Mouse (Mus musculus): ENCODE results near the gene Synpo2l.
"Not testable (repeated sequence)": the region's sequence is repeated elsewhere in the genome, so short reads cannot be mapped to it uniquely, and the experiment has no call there.

The Synpo2l gene

DNA sequence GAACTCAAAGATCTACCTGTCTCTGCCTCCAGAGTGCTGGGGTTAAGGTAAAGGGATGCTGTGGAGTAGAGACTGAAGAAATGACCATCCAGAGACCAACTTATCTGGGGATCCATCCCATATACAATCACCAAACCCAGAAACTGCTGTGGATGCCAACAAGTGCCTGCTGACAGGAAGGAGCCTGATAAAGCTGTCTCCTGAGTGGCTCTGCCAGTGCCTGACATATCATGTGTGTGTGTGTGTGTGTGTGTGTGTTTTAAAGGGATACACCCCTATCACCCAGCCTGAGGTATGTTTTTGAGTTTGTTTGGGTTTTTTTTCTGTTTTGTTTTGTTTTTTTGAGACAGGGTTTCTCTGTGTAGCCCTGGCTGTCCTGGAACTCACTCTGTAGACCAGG lies 21.8 kb downstream of the Synpo2l start:
- in situ Hi-C loops (cut with MboI; ENCODE audit: low sequenced_read_pairs), result no loop called here

DNA sequence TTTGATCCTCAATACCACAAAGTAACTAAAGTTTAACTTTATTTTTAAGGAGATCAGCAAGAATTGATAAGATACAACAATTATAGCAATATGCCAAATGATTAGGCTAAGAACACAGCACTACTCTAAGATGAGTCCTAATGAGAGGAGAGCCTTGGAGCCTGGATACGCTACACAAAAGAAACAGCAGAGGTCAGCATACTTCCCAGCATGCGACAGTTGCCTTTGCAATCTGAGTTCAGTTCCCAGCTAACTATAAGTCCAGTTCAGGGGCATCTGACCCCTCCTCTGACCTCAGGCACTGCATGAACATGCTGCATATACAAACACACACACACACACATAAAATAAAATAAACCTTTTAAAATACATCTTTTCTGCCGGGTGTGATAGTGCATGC lies 22.6 kb downstream of the Synpo2l start:
- in situ Hi-C loops (cut with MboI; ENCODE audit: low sequenced_read_pairs), result no loop called here

DNA sequence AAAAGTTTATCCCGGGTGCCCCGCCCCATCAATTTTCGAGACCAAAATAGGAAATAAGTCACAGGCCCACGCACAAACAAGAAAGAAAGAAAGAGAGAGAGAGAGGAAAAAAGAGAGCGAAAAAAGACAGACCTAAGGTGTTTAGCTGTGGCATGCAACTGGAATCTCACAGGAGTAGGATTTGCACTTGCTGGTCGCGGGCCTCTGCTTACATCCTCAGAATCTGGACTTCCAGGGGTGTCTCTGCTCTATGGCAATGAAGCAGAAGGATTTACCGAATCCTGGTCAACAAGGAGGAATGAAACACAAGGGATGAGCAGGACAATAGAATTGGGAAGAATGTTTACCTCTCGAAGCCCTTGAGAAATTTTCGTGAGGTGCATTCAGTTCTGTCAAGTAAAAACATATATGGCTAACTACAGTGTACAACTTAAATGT lies 26.7 kb downstream of the Synpo2l start:
- in situ Hi-C loops (cut with MboI; ENCODE audit: low sequenced_read_pairs), result no loop called here

DNA sequence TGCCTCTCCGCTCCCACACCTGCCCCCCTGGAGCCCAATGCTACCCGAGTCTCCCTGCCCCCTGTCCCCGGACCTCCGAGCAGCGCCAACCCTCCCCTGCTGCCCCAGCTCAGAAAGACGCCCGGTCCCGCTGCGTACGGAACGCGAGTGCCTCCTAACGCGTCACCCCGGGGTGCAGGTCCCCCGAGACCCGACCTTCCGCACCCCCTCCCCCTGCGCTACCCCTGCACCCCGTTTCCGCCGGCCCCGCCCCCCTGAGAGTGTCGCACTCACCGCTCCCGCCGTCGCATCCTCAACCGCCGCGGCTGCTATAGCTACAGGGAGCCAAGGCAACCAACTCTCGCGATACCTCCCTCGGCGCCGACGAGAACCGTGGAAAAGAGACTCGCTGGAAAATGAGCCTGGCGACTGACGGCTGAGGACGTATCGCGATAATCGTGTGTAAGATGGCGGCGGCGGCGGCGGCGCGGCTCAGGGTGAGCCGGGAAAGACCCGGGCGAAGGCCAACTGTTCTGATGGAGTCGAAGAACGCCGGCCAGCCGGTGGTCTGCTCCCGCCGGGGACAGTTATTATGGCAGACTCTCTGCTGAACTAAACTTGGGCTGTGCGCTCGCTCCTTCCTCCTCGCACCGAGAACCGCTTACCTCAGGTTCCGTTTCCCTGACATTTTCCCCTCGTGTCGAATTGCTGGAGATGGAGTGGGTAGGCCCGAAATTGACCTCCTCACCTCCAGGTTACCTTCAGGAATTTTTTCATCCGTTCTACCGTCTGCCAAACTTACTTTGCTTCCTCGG lies 27.3 kb downstream of the Synpo2l start, which contains the start of gene Usp54:
Gene Usp54 (minus strand): TSS at position 420 of the 794 bp plus-strand sequence.
- in situ Hi-C loops (cut with MboI; ENCODE audit: low sequenced_read_pairs), result no loop called here

DNA sequence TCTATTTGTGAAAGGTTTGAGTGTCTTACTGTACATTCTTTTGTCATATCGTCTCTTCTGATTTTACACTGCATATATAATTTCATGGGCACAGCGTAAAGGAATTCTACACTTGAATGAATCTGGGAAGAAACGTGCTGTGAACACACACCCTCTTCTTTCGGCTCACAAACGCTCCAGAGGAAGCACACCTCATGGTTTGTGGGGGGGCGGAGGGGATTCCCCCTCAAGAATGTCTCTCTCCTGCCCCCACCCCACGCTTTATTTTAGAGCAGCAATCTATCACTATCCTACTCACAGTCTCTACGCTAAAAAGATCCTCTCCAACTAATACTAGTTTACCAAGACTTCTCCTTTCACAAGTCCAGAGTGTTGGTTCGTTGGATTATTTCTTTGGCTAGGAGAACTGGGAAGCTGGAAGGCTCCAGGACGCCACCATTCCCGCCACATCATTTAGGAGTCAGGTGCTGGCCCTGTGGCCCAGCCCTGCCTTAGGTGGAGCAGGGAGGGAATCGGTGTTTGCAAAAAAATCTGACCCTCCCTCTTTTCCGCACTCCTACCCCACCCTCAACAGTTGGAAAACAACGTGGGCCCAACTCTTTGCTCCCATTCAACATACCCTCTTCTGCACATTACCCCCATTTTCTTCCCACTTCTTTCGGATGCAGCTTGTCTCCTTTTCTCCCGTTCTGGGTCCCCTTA lies 28.1 kb downstream of the Synpo2l start:
- in situ Hi-C loops (cut with MboI; ENCODE audit: low sequenced_read_pairs), result no loop called here

DNA sequence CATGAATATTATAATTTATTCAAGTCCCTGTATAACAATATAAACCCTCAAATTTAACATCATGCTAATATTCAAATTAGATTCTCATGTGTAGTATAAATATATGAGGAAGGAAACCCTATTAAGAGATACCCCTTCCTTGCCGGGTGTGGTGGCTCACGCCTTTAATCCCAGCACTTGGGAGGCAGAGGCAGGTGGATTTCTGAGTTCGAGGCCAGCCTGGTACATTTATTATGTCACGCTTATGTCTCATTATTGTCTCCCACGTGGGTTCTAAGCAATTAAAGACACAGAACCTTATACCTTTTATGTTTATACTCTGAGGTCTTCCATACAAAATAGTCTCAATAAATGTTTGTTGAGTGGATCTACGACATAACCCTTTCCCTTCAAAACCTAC lies 29.5 kb downstream of the Synpo2l start:
- in situ Hi-C loops (cut with MboI; ENCODE audit: low sequenced_read_pairs), result no loop called here

DNA sequence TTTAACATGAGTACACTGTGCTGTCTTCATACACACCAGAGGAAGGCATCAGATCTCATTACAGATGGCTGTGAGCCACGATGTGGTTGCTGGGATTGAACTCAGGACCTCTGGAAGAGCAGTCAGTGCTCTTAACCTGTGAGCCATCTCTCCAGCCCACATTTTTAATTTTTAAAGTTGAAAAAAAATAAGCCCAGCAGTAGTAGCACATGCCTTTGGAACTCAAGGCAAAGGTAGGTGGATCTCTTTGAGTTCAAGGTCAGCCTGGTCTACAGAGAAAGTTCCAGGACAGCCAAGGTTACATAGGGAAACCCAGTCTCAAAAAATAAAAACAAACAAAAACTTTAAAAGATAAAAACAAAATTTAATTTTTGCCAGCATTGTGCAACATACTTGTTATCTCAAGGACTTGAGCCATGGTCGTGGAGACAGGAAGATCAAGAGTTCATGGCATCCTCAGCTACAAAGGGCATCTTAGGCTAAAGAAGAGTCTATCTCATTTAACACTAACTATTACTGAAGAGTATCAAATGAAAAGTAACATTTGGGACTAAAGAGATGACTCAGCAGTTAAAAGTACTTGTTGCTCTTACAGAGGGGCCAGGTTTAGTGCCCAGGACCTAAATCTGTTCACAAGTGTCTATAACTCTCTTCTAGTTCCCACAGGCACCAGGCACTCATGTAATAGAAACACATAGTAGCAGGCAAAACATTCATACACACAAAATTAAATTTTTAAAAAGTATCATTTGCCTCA lies 30.2 kb downstream of the Synpo2l start:
- in situ Hi-C loops (cut with MboI; ENCODE audit: low sequenced_read_pairs), result no loop called here

DNA sequence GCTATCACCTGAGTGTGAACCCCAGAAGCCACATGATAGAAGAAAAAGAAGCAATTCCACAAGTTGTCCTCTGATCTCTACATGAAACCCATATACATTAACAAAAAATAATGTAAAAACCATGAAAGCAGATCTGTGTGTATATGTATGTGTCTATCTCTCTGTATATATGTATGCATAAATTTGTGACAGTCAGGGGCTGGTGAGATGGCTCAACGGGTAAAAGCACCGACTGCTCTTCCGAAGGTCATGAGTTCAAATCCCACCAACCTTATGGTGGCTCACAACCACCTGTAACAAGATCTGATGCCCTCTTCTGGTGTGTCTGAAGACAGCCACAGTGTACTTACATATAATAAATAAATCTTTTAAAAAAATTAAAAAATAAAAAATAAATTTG lies 31.2 kb downstream of the Synpo2l start:
- in situ Hi-C loops (cut with MboI; ENCODE audit: low sequenced_read_pairs), result not testable (repeated sequence)

DNA sequence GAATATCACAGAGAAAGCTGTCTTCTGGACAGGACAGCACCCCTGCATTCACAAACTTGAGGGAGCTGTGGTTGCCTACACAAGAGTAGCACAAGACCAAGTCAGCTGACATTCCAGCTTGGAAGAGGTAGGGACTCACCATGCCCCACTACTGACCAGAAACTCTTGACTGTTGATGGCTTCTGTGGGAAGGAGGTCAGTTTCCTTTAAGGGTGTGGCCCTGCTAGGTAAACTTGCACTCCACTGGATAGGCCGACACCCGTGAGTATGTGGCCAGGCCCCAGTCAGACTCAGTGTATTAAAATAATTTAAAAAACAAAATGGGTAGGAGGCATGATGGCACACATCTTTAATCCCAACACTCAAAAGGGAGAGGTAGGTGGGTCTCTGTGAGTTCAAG lies 32.6 kb downstream of the Synpo2l start:
- in situ Hi-C loops (cut with MboI; ENCODE audit: low sequenced_read_pairs), result no loop called here

DNA sequence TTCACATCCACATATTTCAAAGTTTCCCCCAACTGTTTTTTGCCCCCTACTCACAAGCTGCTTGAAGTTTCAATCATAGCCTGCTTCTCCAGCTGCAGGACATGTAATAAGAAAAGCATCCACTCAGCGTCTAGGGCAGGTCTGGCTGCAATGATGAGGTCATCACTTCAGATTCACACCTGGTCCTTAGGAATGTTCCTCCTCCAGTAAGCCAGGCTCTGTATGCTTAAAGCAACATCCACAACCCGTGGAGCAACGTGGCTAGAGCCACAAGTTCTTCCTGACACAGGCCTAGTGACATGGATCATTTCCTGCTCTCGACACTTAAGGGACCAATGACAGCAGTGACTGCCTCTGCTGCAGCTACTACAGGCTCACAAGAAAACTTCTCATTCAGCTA lies 36.9 kb downstream of the Synpo2l start:
- in situ Hi-C loops (cut with MboI; ENCODE audit: low sequenced_read_pairs), result no loop called here

DNA sequence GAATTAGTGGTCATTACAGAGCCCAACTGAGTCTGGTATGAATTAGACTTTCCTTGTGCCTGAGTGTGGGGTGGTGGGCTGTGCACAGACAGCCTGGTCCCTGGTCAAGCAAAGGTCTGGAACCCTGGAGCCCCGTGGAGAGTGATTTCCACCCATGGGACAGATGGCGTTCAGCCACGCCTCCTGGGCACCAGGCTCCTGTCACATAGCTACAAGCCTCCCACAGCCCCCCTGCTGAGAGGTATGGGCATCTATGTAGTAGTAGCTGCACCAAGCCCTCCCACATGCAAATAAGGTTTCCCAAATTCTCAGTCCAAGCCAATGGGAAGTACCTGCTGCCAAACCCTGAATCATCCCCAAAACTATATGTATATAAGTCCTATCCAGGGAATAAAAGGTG lies 41.2 kb downstream of the Synpo2l start:
- in situ Hi-C loops (cut with MboI; ENCODE audit: low sequenced_read_pairs), result no loop called here

DNA sequence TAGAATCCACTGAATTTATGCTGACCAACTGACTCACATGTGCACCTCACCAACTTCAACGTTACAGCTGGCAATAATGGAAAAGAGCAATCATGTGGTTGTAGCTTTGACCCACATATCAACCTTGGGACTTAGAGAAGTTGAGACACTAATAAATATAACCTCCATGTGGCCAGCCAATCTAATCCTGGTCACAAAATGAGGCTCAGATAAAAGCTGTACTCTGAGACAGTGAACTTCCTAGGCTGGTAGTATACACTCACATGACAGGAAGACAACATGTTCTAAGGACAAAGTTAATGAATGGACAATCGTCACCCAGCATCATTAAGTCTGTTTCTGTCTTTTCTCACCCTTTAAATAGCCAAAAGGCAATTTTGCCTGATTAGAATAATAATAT lies 41.7 kb downstream of the Synpo2l start:
- in situ Hi-C loops (cut with MboI; ENCODE audit: low sequenced_read_pairs), result no loop called here

DNA sequence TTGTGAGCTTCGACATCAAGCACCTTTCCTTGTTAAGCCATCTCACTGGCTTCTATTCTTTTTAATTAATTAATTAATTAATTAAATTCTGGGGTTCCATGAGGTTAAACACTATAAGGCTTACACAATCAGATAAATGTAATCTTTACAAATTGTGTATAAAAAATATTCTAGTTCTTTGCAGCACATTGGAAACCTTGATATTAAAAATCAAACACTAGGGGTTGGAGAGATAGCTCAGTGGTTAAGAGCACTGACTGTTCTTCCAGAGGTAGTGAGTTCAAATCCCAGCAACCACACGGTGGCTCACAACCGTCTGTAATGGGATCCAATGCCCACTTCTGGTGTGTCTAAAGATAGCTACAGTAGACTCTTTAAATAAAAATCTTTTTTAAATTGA lies 45.2 kb downstream of the Synpo2l start:
- in situ Hi-C loops (cut with MboI; ENCODE audit: low sequenced_read_pairs), result no loop called here

DNA sequence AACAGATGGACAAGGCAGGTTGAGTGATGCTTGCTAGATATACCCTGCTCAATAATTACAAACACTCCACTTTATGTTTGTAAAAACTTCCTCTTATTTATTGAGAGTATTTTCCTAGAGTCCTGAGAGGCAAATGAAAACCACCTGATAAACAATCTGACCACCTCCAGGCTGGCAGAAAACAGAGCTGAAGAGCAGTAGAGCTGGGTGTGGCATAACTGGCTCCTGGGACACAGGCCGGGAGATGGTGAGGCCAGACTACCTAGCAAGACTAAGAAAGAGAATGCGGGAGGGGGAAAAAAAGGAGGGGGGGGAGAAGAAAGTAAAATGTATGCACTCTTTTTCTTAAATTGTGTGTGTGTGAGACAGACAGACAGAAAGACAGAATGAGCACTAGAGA lies 45.7 kb downstream of the Synpo2l start:
- in situ Hi-C loops (cut with MboI; ENCODE audit: low sequenced_read_pairs), result no loop called here

DNA sequence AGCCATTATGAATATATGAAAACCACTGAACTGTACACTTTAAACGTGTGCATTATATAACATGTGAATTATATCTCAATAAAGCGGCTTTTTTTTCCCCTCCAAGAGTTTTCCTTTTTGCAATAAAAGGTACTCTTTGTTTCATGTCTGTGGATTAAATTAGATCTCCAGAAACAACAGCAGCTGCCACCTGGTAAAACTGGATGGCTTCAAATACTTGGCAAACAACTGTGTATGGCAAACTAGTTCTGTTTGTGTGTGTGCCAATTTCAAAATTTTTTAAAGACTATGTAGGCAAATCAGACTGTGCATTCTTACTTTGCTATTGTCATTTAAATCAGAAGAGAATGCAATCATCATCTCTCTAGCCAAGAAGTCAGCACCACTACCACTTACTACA lies 46.3 kb downstream of the Synpo2l start:
- in situ Hi-C loops (cut with MboI; ENCODE audit: low sequenced_read_pairs), result no loop called here

DNA sequence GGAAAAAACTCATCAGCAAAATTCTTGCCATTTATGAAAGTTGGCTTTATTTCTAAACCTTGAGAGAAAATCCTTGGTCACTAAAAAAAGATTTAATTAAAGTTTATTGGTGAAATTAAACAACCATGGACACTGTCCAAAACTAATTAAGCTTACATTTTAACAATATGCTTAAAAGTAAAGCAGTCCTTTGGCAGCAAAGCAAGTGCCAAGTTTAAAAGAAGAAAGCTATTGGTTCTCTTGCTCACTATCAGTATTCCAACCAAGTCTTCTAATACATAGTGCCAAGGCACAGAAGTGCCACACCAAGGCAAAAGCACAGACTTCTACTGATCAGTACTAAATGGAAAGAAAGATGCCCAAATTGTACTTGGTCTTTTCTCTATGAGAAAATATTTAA lies 49.0 kb downstream of the Synpo2l start:
- in situ Hi-C loops (cut with MboI; ENCODE audit: low sequenced_read_pairs), result no loop called here

DNA sequence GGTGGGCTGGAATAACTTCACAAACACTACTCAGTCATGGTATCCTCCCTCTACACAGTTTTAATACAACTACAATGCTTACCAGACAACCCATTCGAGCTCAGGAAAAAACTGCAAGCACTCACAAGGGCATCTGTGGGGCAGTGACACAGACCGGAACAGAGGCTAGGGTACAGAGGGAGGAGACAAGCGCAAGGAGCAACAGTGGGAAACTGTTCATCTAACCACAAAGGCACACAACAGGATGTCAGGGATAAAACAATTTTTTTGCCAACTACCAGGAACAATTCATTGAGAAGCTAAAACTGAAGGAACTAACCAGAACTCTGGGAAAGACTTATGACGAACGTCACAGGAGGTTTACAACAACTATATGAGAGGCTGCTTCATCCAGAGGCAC lies 49.9 kb downstream of the Synpo2l start:
- in situ Hi-C loops (cut with MboI; ENCODE audit: low sequenced_read_pairs), result no loop called here

DNA sequence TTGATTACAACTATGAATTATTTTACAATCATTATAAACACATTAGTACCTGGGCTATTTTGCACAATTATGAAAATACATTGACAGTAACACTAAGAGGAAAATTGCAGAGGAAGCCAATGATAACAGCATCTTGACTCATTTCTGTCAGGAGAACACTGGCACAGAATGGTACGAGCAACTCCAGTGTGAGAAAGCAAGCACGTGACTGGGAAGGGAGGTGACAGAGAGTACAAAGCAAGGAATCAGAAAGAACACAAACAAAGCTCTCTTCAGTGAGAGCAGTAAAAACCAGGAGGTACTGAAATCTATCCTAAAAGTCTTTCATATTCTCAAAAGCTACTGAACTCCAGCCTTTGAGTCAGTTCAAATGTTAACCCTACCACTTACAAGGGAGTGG lies 51.7 kb downstream of the Synpo2l start:
- in situ Hi-C loops (cut with MboI; ENCODE audit: low sequenced_read_pairs), result no loop called here

DNA sequence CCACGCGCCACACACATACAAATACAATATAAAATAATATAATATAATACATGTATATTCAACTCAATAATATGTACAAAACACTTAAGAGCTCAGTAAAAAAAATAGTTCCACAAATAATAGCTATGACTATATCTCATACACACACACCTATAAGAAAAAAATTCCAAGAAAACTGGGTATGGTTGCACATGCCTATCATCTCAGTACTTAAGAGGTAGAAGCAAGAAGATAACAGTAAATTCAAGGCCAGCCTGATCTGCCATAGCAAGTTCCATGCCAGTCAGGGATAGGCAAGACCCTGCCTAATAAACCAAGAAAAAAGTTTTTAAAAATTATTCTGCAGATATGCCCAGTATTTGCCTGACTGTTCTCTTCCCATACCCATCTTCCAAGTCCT lies 53.1 kb downstream of the Synpo2l start:
- in situ Hi-C loops (cut with MboI; ENCODE audit: low sequenced_read_pairs), result no loop called here

DNA sequence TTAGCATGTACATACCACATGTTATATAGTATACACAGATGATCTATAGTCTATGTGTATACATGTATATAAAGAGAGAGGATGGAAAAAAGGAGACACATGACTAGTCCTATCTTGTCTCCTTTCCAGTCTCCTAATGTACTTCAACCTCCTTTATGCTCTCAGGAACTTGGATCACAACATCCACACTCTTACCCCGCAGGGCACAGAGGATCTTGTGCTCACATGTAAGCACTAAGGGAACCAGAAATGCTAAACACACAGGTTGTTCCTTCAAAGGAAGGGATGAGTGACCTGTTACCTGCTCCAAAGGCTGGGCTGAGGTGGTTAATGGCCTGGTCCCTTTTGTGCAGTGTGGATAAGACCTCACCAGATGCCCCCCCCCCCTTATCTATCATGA lies 55.3 kb downstream of the Synpo2l start:
- in situ Hi-C loops (cut with MboI; ENCODE audit: low sequenced_read_pairs), result no loop called here

DNA sequence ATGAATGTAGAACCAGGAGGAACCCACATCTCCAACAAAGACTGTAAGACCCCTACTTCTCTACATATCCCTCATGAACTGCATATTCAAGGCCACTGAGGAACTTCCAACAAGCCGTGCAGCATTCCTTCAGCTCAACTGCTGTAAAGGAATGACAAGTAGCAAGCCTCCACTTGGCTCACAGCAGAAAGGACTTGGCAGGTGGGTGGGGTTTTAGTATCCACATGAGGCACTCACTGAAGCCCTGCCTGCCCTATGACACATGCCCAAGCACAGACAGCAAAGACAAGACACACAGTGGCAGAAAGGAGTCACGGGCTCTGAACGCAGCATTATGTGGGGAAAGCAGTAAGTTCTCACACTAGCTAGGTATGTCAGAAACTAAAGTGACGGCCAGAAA lies 58.0 kb downstream of the Synpo2l start:
- in situ Hi-C loops (cut with MboI; ENCODE audit: low sequenced_read_pairs), result no loop called here

DNA sequence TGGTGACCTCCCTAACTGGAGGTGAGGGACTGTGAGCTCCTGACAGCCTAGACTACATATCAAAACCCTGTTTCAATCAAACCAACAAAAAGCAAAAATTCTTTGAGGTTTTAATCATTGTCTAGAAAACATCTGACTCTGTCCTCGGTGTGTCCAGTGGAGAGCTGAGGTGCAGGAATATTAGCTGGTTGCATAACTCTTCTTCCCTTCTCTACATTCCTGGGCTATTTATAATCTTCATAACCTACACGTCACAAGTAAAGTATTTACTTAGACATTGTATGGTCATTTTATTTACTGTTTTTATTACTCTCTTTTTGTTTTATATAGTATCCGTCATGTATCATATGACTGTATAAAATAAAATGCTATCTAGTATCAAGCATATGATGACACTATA lies 58.6 kb downstream of the Synpo2l start:
- in situ Hi-C loops (cut with MboI; ENCODE audit: low sequenced_read_pairs), result no loop called here
